Mouse (Mus musculus): ENCODE data around the gene Fam170b. TPM values are rescaled to one million over a fixed set of nuclear protein-coding genes. Genes with fewer than 3 reads are reported as not detected.

The Fam170b gene
- polyA plus RNA-seq (2014; fragmentation: Nextera tagmentation; extraction: Ambion mirVana): not detected in 2 replicates

GRCm38 (mm10) chr14:32833847-32834246 is at the start of gene Fam170b:
Gene Fam170b, plus strand, starts transcription at chr14:32833962.
- Histone ChIP-seq H3K9me3 (ENCODE audit: control insufficient read depth, low read length) (no peaks in the 10 kb centered on the region), H3K4me2 (ENCODE audit: low read depth, severe bottlenecking) (no peak within 1 kb of the TSS), H3K27ac (replicated peaks; ENCODE audit: low read depth, low read length) (no peak within 1 kb of the TSS), H3K4me3 (ENCODE audit: low read depth, low read length) (no peak within 1 kb of the TSS), H3K27me3 (ENCODE audit: control insufficient read depth, insufficient read depth, low read length) (no peaks in the 10 kb centered on the region), H3K9ac (ENCODE audit: low read length) (no peak within 1 kb of the TSS), H3K36me3 (ENCODE audit: control insufficient read depth, insufficient read depth, low read length) (no peaks in the 10 kb centered on the region), H3K4me1 (ENCODE audit: control insufficient read depth, insufficient read depth, low read length) (no peaks in the 10 kb centered on the region)
- DNase-seq (ENCODE audit: low spot score) (no peak), ATAC-seq (ENCODE audit: insufficient number of reproducible peaks, low FRiP score, low TSS enrichment, low read depth) (no peak)
- WGBS: 77% methylated on average over 8 of the region's 8 CpGs

DNA sequence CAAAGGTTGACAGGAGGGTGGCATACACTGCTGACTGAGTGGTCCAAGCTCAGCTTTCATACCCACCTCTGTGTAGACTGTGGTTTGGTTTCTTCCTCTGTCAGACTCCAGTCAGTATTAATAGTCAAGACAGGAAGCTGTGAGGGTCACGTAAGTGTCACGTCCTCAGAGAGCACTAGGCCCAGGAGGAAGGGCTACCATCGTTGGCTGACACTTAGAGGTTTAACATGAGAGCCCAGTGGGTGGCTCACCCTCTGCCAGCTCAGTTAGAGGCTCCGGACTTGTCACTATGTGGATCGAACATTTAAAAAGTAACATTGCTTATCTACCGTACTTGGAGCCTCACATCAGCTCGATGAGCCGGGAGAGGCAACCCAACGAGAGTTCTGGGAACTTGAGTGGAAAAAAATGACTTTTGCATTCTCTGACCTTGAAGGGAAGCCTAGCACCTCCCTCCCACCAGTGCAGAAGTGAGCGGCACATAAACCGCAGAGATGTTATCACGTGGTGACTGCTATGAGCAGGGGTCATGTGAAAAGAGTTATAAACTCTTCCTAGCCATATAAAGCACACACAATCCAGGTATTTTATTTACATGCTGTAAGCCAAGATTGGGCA is 49.5 kb upstream of the Fam170b start:
- H3K27ac ChIP-seq (replicated peaks; ENCODE audit: low read depth, low read length): no peak overlapping the region
- H3K9ac ChIP-seq (ENCODE audit: low read length): no peak overlapping the region
- no peak for ATAC-seq (ENCODE audit: insufficient number of reproducible peaks, low FRiP score, low TSS enrichment, low read depth)
- H3K4me2 ChIP-seq (ENCODE audit: low read depth, severe bottlenecking): no peak overlapping the region
- no peaks in the 10 kb centered on the region for H3K9me3 ChIP-seq (ENCODE audit: control insufficient read depth, low read length)
- DNase-seq (ENCODE audit: low spot score): no peak
- no peaks in the 10 kb centered on the region for H3K27me3 ChIP-seq (ENCODE audit: control insufficient read depth, insufficient read depth, low read length)
- H3K36me3 ChIP-seq (ENCODE audit: control insufficient read depth, insufficient read depth, low read length): no peaks in the 10 kb centered on the region
- H3K4me1 ChIP-seq (ENCODE audit: control insufficient read depth, insufficient read depth, low read length): no peaks in the 10 kb centered on the region
- 79% methylated on average over 12 of the region's 12 CpGs for WGBS
- no peak overlapping the region for H3K4me3 ChIP-seq (ENCODE audit: low read depth, low read length)

DNA sequence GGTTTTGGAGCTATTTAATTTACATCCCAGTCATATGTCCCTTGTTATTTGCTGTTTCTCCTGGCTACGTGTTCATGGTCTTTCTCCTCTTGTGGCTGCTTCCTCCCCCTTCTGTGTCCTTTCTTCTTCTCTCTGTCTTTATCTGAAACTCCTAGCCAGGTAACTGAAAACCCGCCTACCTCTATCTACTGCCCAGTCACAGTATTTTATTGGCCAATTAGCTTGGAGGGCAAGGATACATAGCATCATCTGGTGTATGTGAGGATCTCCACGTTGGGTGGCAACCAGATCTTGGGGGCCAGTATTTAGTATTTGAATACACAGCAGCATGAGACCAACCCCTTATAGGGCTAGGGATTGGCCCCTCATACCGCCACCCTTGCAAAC is 49.0 kb upstream of the Fam170b start:
- Histone ChIP-seq H3K9ac (ENCODE audit: low read length) (no peak overlapping the region), H3K9me3 (ENCODE audit: control insufficient read depth, low read length) (no peaks in the 10 kb centered on the region), H3K27me3 (ENCODE audit: control insufficient read depth, insufficient read depth, low read length) (no peaks in the 10 kb centered on the region), H3K4me1 (ENCODE audit: control insufficient read depth, insufficient read depth, low read length) (no peaks in the 10 kb centered on the region), H3K36me3 (ENCODE audit: control insufficient read depth, insufficient read depth, low read length) (no peaks in the 10 kb centered on the region), H3K4me2 (ENCODE audit: low read depth, severe bottlenecking) (no peak overlapping the region), H3K4me3 (ENCODE audit: low read depth, low read length) (no peak overlapping the region), H3K27ac (replicated peaks; ENCODE audit: low read depth, low read length) (no peak overlapping the region)
- WGBS: 72% methylated on average over 4 of the region's 4 CpGs
- no peak for ATAC-seq (ENCODE audit: insufficient number of reproducible peaks, low FRiP score, low TSS enrichment, low read depth)
- DNase-seq (ENCODE audit: low spot score): no peak

- H3K27me3 ChIP-seq (ENCODE audit: control insufficient read depth, insufficient read depth, low read length): no peaks in the 10 kb centered on the region
- no peaks in the 10 kb centered on the region for H3K4me1 ChIP-seq (ENCODE audit: control insufficient read depth, insufficient read depth, low read length)
- H3K36me3 ChIP-seq (ENCODE audit: control insufficient read depth, insufficient read depth, low read length): no peaks in the 10 kb centered on the region
- H3K9ac ChIP-seq (ENCODE audit: low read length): no peak within 1 kb of the TSS
- no peak within 1 kb of the TSS for H3K4me3 ChIP-seq (ENCODE audit: low read depth, low read length)
- DNase-seq (ENCODE audit: low spot score) (no peak), ATAC-seq (ENCODE audit: insufficient number of reproducible peaks, low FRiP score, low TSS enrichment, low read depth) (no peak)
- no peak within 1 kb of the TSS for H3K27ac ChIP-seq (replicated peaks; ENCODE audit: low read depth, low read length)
- 88% methylated on average over 3 of the region's 3 CpGs for WGBS
- H3K4me2 ChIP-seq (ENCODE audit: low read depth, severe bottlenecking): no peak within 1 kb of the TSS
- no peaks in the 10 kb centered on the region for H3K9me3 ChIP-seq (ENCODE audit: control insufficient read depth, low read length)
Observed at GRCm38 (mm10) chr14:32785556-32786130, 48.1 kb upstream of the Fam170b start, which contains the start of gene Tmem273. Gene Tmem273, plus strand, starts transcription at chr14:32785963.

DNA sequence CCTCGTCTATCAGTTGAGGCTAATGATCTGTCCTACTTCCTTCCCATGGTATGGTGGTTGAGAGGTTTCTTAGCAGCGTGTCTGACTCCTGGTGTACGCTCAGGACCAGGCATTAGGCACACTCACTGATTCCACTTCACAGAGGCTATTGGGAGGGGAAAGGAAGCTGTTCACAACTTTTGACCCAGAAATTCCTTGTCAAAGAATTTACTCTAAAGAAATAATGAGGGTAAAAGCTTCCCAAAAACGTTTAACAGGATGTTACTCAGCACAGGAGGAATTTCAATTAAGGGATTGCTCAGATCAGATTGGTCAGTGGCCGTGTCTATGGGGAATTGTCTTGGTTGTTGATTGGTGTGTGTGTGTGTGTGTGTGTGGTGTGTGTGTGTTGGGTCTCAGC is 46.1 kb upstream of the Fam170b start:
- Histone ChIP-seq H3K4me2 (ENCODE audit: low read depth, severe bottlenecking) (no peak overlapping the region), H3K4me3 (ENCODE audit: low read depth, low read length) (no peak overlapping the region), H3K4me1 (ENCODE audit: control insufficient read depth, insufficient read depth, low read length) (no peaks in the 10 kb centered on the region), H3K36me3 (ENCODE audit: control insufficient read depth, insufficient read depth, low read length) (no peaks in the 10 kb centered on the region), H3K9ac (ENCODE audit: low read length) (no peak overlapping the region), H3K27ac (replicated peaks; ENCODE audit: low read depth, low read length) (no peak overlapping the region), H3K27me3 (ENCODE audit: control insufficient read depth, insufficient read depth, low read length) (no peaks in the 10 kb centered on the region), H3K9me3 (ENCODE audit: control insufficient read depth, low read length) (no peaks in the 10 kb centered on the region)
- 62% methylated on average over 5 of the region's 5 CpGs for WGBS
- no peak for ATAC-seq (ENCODE audit: insufficient number of reproducible peaks, low FRiP score, low TSS enrichment, low read depth)
- no peak for DNase-seq (ENCODE audit: low spot score)

DNA sequence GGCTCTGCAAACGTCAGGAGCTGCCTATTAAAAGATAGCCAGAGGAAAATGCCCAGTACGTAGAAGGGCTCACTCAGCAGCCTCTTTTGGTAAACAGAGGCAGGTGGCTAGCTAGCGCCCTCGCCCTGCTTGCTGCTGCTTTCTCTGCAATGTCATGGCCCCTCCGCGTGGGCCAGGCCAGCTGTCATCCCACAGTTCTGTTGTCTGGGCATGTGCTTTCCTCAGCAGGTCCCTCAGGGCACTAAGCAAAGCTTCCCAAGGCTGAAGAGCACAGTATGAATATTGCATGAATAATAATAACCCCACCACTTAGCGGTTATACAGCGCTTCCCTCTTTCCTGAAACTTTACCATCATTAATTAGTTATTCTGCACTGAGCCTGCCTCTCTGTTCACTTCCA is 37.4 kb upstream of the Fam170b start:
- H3K9ac ChIP-seq (ENCODE audit: low read length): no peak overlapping the region
- H3K4me3 ChIP-seq (ENCODE audit: low read depth, low read length): no peak overlapping the region
- H3K27me3 ChIP-seq (ENCODE audit: control insufficient read depth, insufficient read depth, low read length): no peaks in the 10 kb centered on the region
- no peak overlapping the region for H3K4me2 ChIP-seq (ENCODE audit: low read depth, severe bottlenecking)
- no peak overlapping the region for H3K27ac ChIP-seq (replicated peaks; ENCODE audit: low read depth, low read length)
- 74% methylated on average over 8 of the region's 8 CpGs for WGBS
- no peaks in the 10 kb centered on the region for H3K9me3 ChIP-seq (ENCODE audit: control insufficient read depth, low read length)
- no peaks in the 10 kb centered on the region for H3K36me3 ChIP-seq (ENCODE audit: control insufficient read depth, insufficient read depth, low read length)
- ATAC-seq (ENCODE audit: insufficient number of reproducible peaks, low FRiP score, low TSS enrichment, low read depth): no peak
- no peak for DNase-seq (ENCODE audit: low spot score)
- no peaks in the 10 kb centered on the region for H3K4me1 ChIP-seq (ENCODE audit: control insufficient read depth, insufficient read depth, low read length)

DNA sequence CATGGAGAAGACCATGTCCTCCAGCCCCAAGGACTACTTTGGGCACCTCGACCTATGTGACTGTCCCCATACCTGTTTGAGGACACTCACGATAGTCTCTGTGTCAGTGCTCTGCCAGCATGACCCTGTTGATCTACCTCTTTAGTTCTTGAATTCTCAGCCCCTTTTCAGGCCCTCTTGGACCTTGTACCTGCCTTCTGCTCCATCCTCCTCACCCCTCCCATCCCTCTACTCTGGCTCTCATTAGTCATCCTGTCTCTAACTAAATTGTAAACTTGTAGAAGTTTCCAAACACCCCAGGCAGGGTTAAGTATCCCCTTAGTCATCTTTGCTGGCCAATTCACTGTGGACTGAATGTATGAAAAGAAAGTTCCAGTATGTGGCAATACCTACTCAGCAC is 36.0 kb upstream of the Fam170b start:
- H3K36me3 ChIP-seq (ENCODE audit: control insufficient read depth, insufficient read depth, low read length): no peaks in the 10 kb centered on the region
- DNase-seq (ENCODE audit: low spot score) (no peak), ATAC-seq (ENCODE audit: insufficient number of reproducible peaks, low FRiP score, low TSS enrichment, low read depth) (no peak)
- no peaks in the 10 kb centered on the region for H3K4me1 ChIP-seq (ENCODE audit: control insufficient read depth, insufficient read depth, low read length)
- no peaks in the 10 kb centered on the region for H3K27me3 ChIP-seq (ENCODE audit: control insufficient read depth, insufficient read depth, low read length)
- H3K4me3 ChIP-seq (ENCODE audit: low read depth, low read length): no peak overlapping the region
- H3K9ac ChIP-seq (ENCODE audit: low read length): no peak overlapping the region
- WGBS: 92% methylated on average over 2 of the region's 2 CpGs
- no peaks in the 10 kb centered on the region for H3K9me3 ChIP-seq (ENCODE audit: control insufficient read depth, low read length)
- no peak overlapping the region for H3K27ac ChIP-seq (replicated peaks; ENCODE audit: low read depth, low read length)
- no peak overlapping the region for H3K4me2 ChIP-seq (ENCODE audit: low read depth, severe bottlenecking)

DNA sequence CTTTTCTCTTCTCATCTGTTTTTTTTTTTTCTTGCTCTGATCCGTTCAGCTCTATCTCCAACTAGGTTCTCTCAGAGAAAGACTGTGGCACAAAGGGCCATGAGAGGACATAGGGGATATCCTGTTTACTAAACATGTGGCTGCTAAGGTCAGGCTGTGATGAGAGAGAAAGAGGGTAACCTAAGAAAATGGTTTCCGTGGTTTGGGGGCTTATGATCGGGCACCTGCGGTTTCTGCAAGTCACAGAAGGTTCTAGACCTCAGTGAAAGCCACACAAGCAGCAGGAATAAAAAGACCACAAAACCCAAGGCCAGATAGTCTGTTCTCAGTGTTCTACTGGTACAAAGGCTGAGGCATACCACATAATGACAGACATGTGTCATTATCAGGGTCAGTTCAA is 35.4 kb upstream of the Fam170b start:
- H3K27ac ChIP-seq (replicated peaks; ENCODE audit: low read depth, low read length): no peak overlapping the region
- H3K27me3 ChIP-seq (ENCODE audit: control insufficient read depth, insufficient read depth, low read length): no peaks in the 10 kb centered on the region
- no peak overlapping the region for H3K4me2 ChIP-seq (ENCODE audit: low read depth, severe bottlenecking)
- no peak overlapping the region for H3K9ac ChIP-seq (ENCODE audit: low read length)
- no peak overlapping the region for H3K4me3 ChIP-seq (ENCODE audit: low read depth, low read length)
- DNase-seq (ENCODE audit: low spot score) (no peak), ATAC-seq (ENCODE audit: insufficient number of reproducible peaks, low FRiP score, low TSS enrichment, low read depth) (no peak)
- no peaks in the 10 kb centered on the region for H3K9me3 ChIP-seq (ENCODE audit: control insufficient read depth, low read length)
- no peaks in the 10 kb centered on the region for H3K36me3 ChIP-seq (ENCODE audit: control insufficient read depth, insufficient read depth, low read length)
- WGBS: 89% methylated on average over 4 of the region's 4 CpGs
- H3K4me1 ChIP-seq (ENCODE audit: control insufficient read depth, insufficient read depth, low read length): no peaks in the 10 kb centered on the region

GRCm38 (mm10) chr14:32800048-32800447 is 33.7 kb upstream of the Fam170b start:
- Histone ChIP-seq H3K4me1 (ENCODE audit: control insufficient read depth, insufficient read depth, low read length) (no peaks in the 10 kb centered on the region), H3K4me3 (ENCODE audit: low read depth, low read length) (no peak overlapping the region), H3K27ac (replicated peaks; ENCODE audit: low read depth, low read length) (no peak overlapping the region), H3K9ac (ENCODE audit: low read length) (no peak overlapping the region), H3K27me3 (ENCODE audit: control insufficient read depth, insufficient read depth, low read length) (no peaks in the 10 kb centered on the region), H3K9me3 (ENCODE audit: control insufficient read depth, low read length) (no peaks in the 10 kb centered on the region), H3K4me2 (ENCODE audit: low read depth, severe bottlenecking) (no peak overlapping the region), H3K36me3 (ENCODE audit: control insufficient read depth, insufficient read depth, low read length) (no peaks in the 10 kb centered on the region)
- ATAC-seq (ENCODE audit: insufficient number of reproducible peaks, low FRiP score, low TSS enrichment, low read depth): no peak
- WGBS: 91% methylated on average over 7 of the region's 7 CpGs
- DNase-seq (ENCODE audit: low spot score): no peak

Measured in limb, embryonic 11.5 days (tissue).